Mouse (Mus musculus) liver, embryonic 14.5 days (tissue): ENCODE measurements at regions not wholly inside any gene's neighbourhood (a gene's known extent, or its start where the extent isn't known, plus 50 kb on each side); places are given as distances from the start of the nearest gene placed in this dataset.

Experiments
- ATAC-seq: fragments of 200-750 bp; cut with Nextera tagmentation; 2 replicates; pipeline ENCODE4 v1.8.0; 2017; ENCODE audit warnings: moderate number of reproducible peaks, mild to moderate bottlenecking, moderate library complexity; ENCODE audit not compliant: insufficient read depth
- DNase-seq, 3 experiments: peaks; one replicate each; pipeline ENCODE4 v3.0.0-alpha.2; 2012 to 2013; ENCODE audit warnings: low read depth in 3 of 3, low spot score in 3 of 3
- H3K27ac ChIP-seq: fragments of 300-500 bp; sonication (generic); 2 replicates; pipeline ENCODE4 v1.5.1; 2014; ENCODE audit warnings: moderate library complexity, mild to moderate bottlenecking, control low read depth, inconsistent platforms
- H3K27me3 ChIP-seq: fragments of 300-500 bp; sonication (generic); 2 replicates; pipeline ENCODE4 v1.6.1; 2014; ENCODE audit warnings: mild to moderate bottlenecking, low read length, moderate library complexity; ENCODE audit not compliant: control insufficient read depth, insufficient read depth
- H3K36me3 ChIP-seq: fragments of 300-500 bp; sonication (generic); replicated peaks from 2 replicates; pipeline ENCODE4 v1.6.1; 2014; ENCODE audit warnings: low read depth; ENCODE audit not compliant: control insufficient read depth, insufficient read depth
- H3K4me1 ChIP-seq, 2 experiments: fragments of 200-500 bp in 1 of 2; fragments of 300-500 bp in 1 of 2; sonication (generic) in 1 of 2; replicated peaks; 2 replicates each; pipeline ENCODE4 v1.6.1; 2012 to 2014; ENCODE audit warnings: antibody characterized with exemption in 1 of 2, inconsistent platforms in 1 of 2, low read length in 1 of 2; ENCODE audit not compliant: control insufficient read depth in 2 of 2, insufficient read depth in 2 of 2
- H3K4me2 ChIP-seq: fragments of 300-500 bp; sonication (generic); 2 replicates; pipeline ENCODE4 v1.6.1; 2014; ENCODE audit warnings: low read depth, mild to moderate bottlenecking, control low read depth, moderate library complexity
- H3K4me3 ChIP-seq, 2 experiments: fragments of 200-500 bp in 1 of 2; fragments of 300-500 bp in 1 of 2; sonication (generic) in 1 of 2; 2 replicates each; pipeline ENCODE4 v1.5.1; 2012 to 2014; ENCODE audit warnings: low read depth in 2 of 2, low read length in 2 of 2, mild to moderate bottlenecking in 2 of 2, control low read depth in 1 of 2, inconsistent platforms in 1 of 2, moderate library complexity in 1 of 2; ENCODE audit not compliant: insufficient read depth in 1 of 2
- H3K9ac ChIP-seq: fragments of 300-500 bp; sonication (generic); replicated peaks from 2 replicates; pipeline ENCODE4 v1.6.1; 2014; ENCODE audit warnings: mild to moderate bottlenecking, control low read depth, moderate library complexity
- H3K9me3 ChIP-seq: fragments of 300-500 bp; sonication (generic); 2 replicates; pipeline ENCODE4 v1.6.1; 2016; ENCODE audit warnings: low read length, mixed read lengths; ENCODE audit not compliant: control insufficient read depth
- CTCF ChIP-seq: IDR thresholded peaks from 2 replicates; pipeline ENCODE4 v1.5.1; 2016; ENCODE audit warnings: antibody characterized with exemption, low read depth, control low read depth
- EP300 ChIP-seq: IDR thresholded peaks from 2 replicates; pipeline ENCODE4 v1.6.1; 2016; ENCODE audit warnings: antibody characterized with exemption, low read depth
- WGBS: fragments of 180-500 bp; shearing (Covaris S2); extraction: QIAGEN DNeasy Blood & Tissue Kit; methylation state at CpG from one replicate; pipeline ENCODE4 v1.1.7; 2014; ENCODE audit not compliant: insufficient replicate concordance; 5-methylcytosine and 5-hydroxymethylcytosine counted together

DNA sequence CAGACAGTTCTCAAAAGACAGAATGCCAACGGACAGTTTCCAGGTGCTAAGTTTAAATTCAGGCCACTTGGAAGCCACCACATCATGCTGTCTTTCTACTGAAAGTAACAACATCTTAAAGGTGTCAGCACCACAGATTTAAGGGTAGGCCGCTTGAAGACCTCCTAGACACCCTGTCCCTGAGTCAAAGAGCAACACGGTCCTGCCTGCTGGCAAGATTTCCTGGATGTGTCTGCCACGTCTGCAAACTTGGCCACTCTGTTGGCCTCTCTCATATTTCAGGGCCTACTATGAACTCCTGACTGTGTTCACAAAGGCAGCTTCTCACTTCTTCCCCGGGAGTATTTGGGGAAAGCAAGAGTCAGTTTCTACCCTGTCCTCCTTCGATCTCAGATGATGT, 194.7 kb upstream of the Esrrg start:
- 67% methylated on average over 6 of the region's 6 CpGs for WGBS
- Histone ChIP-seq H3K9me3 (no peaks in the 10 kb centered on the region), H3K36me3 (no peaks in the 10 kb centered on the region), H3K27ac (no peak overlapping the region), H3K4me2 (no peak overlapping the region), H3K4me3 (no peak overlapping the region), H3K4me1 (no peaks in the 10 kb centered on the region), H3K9ac (no peak overlapping the region), H3K27me3 (no peaks in the 10 kb centered on the region)
- no peak for ATAC-seq
- no peak for TF ChIP-seq CTCF
- no peak for TF ChIP-seq EP300
- DNase-seq, result no peak

DNA sequence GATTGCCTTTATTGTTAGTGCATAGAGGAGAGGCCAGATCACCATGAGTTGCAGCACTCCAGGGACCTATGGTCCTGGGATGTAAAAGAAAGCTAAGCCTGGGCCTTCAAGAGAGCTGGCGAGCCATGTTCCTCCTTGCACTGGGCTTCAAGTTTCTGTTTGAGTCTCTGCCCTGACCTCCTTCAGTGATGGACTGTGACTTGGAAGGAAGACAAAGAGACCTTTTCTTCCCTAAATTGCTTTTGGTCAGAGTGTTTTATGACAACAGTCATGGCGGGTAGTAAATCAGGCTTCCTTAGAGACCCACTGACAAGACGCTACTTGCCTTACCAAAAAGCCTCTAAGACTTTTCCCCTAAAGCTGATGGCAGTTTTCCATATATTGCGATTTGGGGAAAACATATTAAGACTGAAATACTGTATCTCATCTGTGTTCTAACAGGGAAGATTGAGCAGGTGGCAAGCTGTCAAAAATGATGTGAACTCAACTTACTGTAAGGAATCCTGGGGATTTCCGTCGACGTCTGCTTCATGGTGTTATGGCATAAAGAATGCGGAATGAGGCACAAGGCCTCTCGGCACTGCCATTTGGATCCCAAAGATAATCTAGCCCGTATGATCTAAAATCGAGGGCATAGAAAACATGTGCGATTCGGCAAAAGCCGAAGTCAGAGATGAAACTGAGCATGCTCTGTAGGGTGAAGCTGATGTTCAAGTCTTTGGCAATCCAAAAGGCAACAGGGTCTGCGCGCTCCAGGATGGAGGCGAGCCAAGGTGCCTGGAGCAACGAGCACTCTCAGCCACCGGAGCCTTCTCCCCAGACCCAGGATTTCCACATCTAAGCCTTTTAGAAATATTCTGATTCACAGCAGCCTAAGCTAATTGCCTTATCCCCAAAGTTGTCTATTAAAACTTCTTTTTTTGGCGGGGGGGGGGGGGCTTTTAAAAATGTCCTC, 190.1 kb upstream of the Esrrg start:
- Histone ChIP-seq H3K27ac (no peak overlapping the region), H3K4me2 (no peak overlapping the region), H3K9ac (no peak overlapping the region), H3K4me1 (no peaks in the 10 kb centered on the region), H3K4me3 (no peak overlapping the region), H3K27me3 (no peaks in the 10 kb centered on the region), H3K9me3 (no peaks in the 10 kb centered on the region), H3K36me3 (no peaks in the 10 kb centered on the region)
- 70% methylated on average over 20 of the region's 20 CpGs for WGBS
- ATAC-seq (no peak), DNase-seq (no peak)
- TF ChIP-seq EP300 (no peak), CTCF (no peak)

DNA sequence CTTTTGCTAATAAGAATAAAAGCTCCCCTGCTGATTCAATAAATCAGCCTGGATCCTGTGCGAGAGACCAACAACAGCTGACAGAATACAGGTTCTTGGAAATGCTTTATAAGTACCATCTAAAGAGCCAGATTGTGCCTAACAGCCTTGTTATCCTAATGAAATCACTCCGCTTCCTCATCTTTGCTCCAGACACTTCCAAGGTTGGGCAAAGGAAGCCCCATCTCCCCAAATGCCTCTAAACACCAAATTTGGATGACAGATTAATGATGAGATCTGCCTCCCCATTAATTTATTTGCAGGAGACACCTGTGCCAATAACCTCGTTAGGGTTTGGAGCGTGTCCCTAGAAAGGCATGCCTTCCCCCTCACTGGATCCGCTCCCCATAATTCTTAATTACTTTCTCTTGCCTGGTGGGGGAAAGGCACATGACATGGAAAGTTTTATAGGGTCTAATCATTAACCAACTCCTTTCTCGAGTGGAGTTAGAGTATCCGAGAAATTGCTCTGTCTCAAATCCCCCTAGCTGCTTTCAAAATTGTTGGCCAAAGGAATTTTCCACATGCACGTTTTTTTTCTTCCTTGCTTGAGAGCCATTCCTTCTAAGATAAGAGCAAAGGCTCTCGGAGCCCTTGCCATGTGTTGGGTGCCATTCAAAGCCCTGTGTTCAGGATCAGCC, 179.9 kb upstream of the Esrrg start:
- H3K4me2 ChIP-seq, result no peak overlapping the region
- H3K27me3 ChIP-seq, result no peaks in the 10 kb centered on the region
- DNase-seq (no peak), ATAC-seq (no peak)
- H3K27ac ChIP-seq, result no peak overlapping the region
- no peaks in the 10 kb centered on the region for H3K4me1 ChIP-seq
- TF ChIP-seq EP300, result no peak
- no peak for TF ChIP-seq CTCF
- WGBS, result 58% methylated on average over 9 of the region's 9 CpGs
- H3K4me3 ChIP-seq, result no peak overlapping the region
- H3K9me3 ChIP-seq, result no peaks in the 10 kb centered on the region
- H3K36me3 ChIP-seq, result no peaks in the 10 kb centered on the region
- H3K9ac ChIP-seq, result no peak overlapping the region

DNA sequence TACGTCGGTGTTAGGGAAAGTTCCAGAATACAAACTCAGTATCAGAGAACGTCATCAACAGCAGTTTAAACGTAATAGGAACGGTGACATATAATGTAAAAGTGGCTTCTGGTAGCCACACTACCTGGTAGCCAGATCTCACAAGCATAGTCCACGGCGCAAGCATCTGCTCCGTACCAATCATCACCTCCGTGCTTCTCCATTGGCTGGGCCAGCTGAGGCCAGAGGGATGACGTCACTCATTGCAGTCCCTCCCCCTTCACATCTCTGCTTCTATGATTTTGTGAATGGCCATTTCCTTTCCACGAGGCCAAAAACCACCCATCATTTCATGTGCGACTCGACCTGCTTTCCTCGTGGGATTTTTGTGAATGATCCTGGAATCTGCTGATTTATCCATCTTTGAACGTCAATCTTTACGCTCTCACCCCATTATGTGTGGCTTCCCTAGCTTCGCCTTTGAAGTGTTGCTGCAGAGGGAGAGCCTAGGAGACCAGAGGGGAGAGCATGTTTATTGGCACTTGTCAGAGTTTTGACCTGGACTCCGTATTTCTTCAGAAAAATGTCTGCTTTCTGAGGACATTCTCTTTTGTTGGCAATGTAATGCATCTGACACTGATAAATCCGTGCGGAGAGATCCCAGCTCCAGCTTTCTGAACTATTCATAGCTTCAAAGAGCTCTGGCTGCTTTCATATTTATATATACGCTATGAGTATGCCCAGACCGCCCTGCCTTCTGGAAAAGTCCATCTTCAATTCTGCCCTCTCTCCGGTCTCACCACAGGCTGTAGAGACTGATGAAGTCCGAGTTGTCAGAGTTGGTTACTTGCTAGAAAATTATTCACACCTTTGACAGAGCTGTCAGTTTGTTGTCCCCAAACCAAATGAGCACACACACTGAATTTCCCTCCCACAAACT, 174.6 kb upstream of the Esrrg start:
- 71% methylated on average over 24 of the region's 24 CpGs for WGBS
- H3K4me3 ChIP-seq, result no peak overlapping the region
- H3K4me1 ChIP-seq, result no peaks in the 10 kb centered on the region
- H3K4me2 ChIP-seq, result no peak overlapping the region
- TF ChIP-seq CTCF, result no peak
- TF ChIP-seq EP300, result no peak
- H3K9ac ChIP-seq, result no peak overlapping the region
- no peak for ATAC-seq
- H3K27me3 ChIP-seq, result no peaks in the 10 kb centered on the region
- no peak overlapping the region for H3K27ac ChIP-seq
- H3K9me3 ChIP-seq, result no peaks in the 10 kb centered on the region
- DNase-seq, result no peak
- H3K36me3 ChIP-seq, result no peaks in the 10 kb centered on the region
